Mouse (Mus musculus) CH12.LX (cell line): ENCODE results near the gene Stx5a. TPM values are rescaled to one million over a fixed set of nuclear protein-coding genes. Genes with fewer than 3 reads are reported as not detected.

Experiments used
- DNase-seq: peaks from one replicate; pipeline ENCODE4 v3.0.0-alpha.2; 2013; ENCODE audit errors: extremely low read depth
- H3K27ac ChIP-seq: 2 replicates; pipeline ENCODE4 v1.5.1; 2012; ENCODE audit warnings: low read depth, mild to moderate bottlenecking, control low read depth, moderate library complexity; ENCODE audit not compliant: insufficient read depth
- H3K27me3 ChIP-seq: replicated peaks from 2 replicates; pipeline ENCODE3; 2012; ENCODE audit warnings: inconsistent platforms
- H3K36me3 ChIP-seq, 2 experiments: replicated peaks in 1 of 2; 2 replicates each; pipeline versions ENCODE3 to v1.6.1; 2012; ENCODE audit warnings: inconsistent platforms in 1 of 2, low read length in 1 of 2, mild to moderate bottlenecking in 1 of 2, mixed read lengths in 1 of 2, moderate library complexity in 1 of 2; ENCODE audit not compliant: control insufficient read depth in 1 of 2, insufficient read depth in 1 of 2
- H3K4me1 ChIP-seq, 2 experiments: 2 replicates each; pipeline ENCODE4 v1.6.1; 2012; ENCODE audit warnings: inconsistent platforms in 1 of 2, moderate library complexity in 1 of 2; ENCODE audit not compliant: insufficient read depth in 2 of 2, control insufficient read depth in 1 of 2
- H3K4me2 ChIP-seq: 2 replicates; pipeline ENCODE4 v1.6.1; 2012; ENCODE audit warnings: low read depth, mild to moderate bottlenecking, control low read depth; ENCODE audit not compliant: poor library complexity, insufficient read depth, severe bottlenecking
- H3K4me3 ChIP-seq, 3 experiments: fragments of 150-350 bp in 1 of 3; sonication (generic) in 1 of 3; replicated peaks in 1 of 3; 2 replicates each; pipeline versions ENCODE3 to v1.5.1; 2011 to 2012; ENCODE audit warnings: low read depth in 2 of 3, low read length in 2 of 3, mild to moderate bottlenecking in 2 of 3, moderate library complexity in 2 of 3, control low read depth in 1 of 3, improper control_type of control experiment in 1 of 3, inconsistent platforms in 1 of 3, mixed read lengths in 1 of 3; ENCODE audit not compliant: poor library complexity in 1 of 3
- H3K79me2 ChIP-seq: replicated peaks from 2 replicates; pipeline ENCODE4 v1.6.1; 2012; ENCODE audit warnings: mild to moderate bottlenecking, moderate library complexity; ENCODE audit not compliant: control insufficient read depth, poor library complexity, insufficient read depth, severe bottlenecking; ENCODE audit errors: extremely low read depth
- H3K9ac ChIP-seq: 2 replicates; pipeline ENCODE4 v1.6.1; 2012; ENCODE audit warnings: low read depth, mild to moderate bottlenecking, control low read depth, moderate library complexity; ENCODE audit not compliant: insufficient read depth
- H3K9me3 ChIP-seq: replicated peaks from 2 replicates; pipeline ENCODE3; 2012; ENCODE audit warnings: low read length, inconsistent platforms, mixed read lengths
- BHLHE40 ChIP-seq: IDR thresholded peaks from 2 replicates; pipeline ENCODE4 v1.6.1; 2011; ENCODE audit warnings: mild to moderate bottlenecking, low read depth, low read length, improper control_type of control experiment
- CHD1 ChIP-seq: IDR thresholded peaks from 2 replicates; pipeline ENCODE4 v1.6.1; 2012; ENCODE audit warnings: low read depth, low read length, improper control_type of control experiment, inconsistent platforms
- CHD2 ChIP-seq: IDR thresholded peaks from 2 replicates; pipeline ENCODE4 v1.6.1; 2011; ENCODE audit warnings: low read length, improper control_type of control experiment
- CTCF ChIP-seq, 2 experiments: IDR thresholded peaks in 1 of 2; conservative IDR thresholded peaks in 1 of 2; 2 replicates each; pipeline ENCODE4 v1.5.1; 2011 to 2012; ENCODE audit warnings: low read depth in 2 of 2, low read length in 2 of 2, improper control_type of control experiment in 1 of 2, inconsistent platforms in 1 of 2, mild to moderate bottlenecking in 1 of 2, moderate library complexity in 1 of 2
- E2F4 ChIP-seq: IDR thresholded peaks from 2 replicates; pipeline ENCODE4 v1.6.1; 2011; ENCODE audit warnings: low read depth, low read length, improper control_type of control experiment; ENCODE audit not compliant: insufficient replicate concordance
- ELF1 ChIP-seq: IDR thresholded peaks from 2 replicates; pipeline ENCODE4 v1.6.1; 2014; ENCODE audit warnings: low read depth, mild to moderate bottlenecking, inconsistent platforms, low read length, improper control_type of control experiment
- EP300 ChIP-seq: IDR thresholded peaks from 2 replicates; pipeline ENCODE4 v1.6.1; 2011; ENCODE audit warnings: low read length, improper control_type of control experiment
- GABPA ChIP-seq: IDR thresholded peaks from 2 replicates; pipeline ENCODE4 v1.6.1; 2012; ENCODE audit warnings: low read depth, low read length, improper control_type of control experiment, inconsistent platforms; ENCODE audit not compliant: insufficient replicate concordance
- IRF4 ChIP-seq: IDR thresholded peaks from 2 replicates; pipeline ENCODE4 v1.6.1; 2014; ENCODE audit warnings: low read depth, mild to moderate bottlenecking, inconsistent platforms, low read length, improper control_type of control experiment
- JUN ChIP-seq: IDR thresholded peaks from 2 replicates; pipeline ENCODE4 v1.6.1; 2011; ENCODE audit warnings: low read depth, mild to moderate bottlenecking, low read length, improper control_type of control experiment, moderate library complexity; ENCODE audit not compliant: insufficient read depth
- JUND ChIP-seq: conservative IDR thresholded peaks from 2 replicates; pipeline ENCODE4 v1.6.1; 2011; ENCODE audit warnings: low read depth, low read length, improper control_type of control experiment
- KAT2A ChIP-seq: IDR thresholded peaks from 2 replicates; pipeline ENCODE4 v1.6.1; 2012; ENCODE audit warnings: low read length, improper control_type of control experiment, inconsistent platforms; ENCODE audit not compliant: insufficient replicate concordance
- MAFK ChIP-seq: IDR thresholded peaks from 2 replicates; pipeline ENCODE4 v1.6.1; 2011; ENCODE audit warnings: low read length, improper control_type of control experiment; ENCODE audit not compliant: insufficient replicate concordance
- MAZ ChIP-seq: IDR thresholded peaks from 2 replicates; pipeline ENCODE4 v1.6.1; 2012; ENCODE audit warnings: low read depth, mild to moderate bottlenecking, inconsistent platforms, low read length, improper control_type of control experiment, moderate library complexity
- MXI1 ChIP-seq: IDR thresholded peaks from 2 replicates; pipeline ENCODE4 v1.6.1; 2011; ENCODE audit warnings: mild to moderate bottlenecking, low read depth, low read length, improper control_type of control experiment
- MYC ChIP-seq: IDR thresholded peaks from 2 replicates; pipeline ENCODE4 v1.6.1; 2011; ENCODE audit warnings: low read depth, mild to moderate bottlenecking, improper control_type of control experiment, low read length
- PAX5 ChIP-seq: IDR thresholded peaks from 2 replicates; pipeline ENCODE4 v1.6.1; 2012; ENCODE audit warnings: low read length, inconsistent platforms, mixed read lengths
- POLR2AphosphoS2 ChIP-seq: IDR thresholded peaks from 2 replicates; pipeline ENCODE4 v1.6.1; 2011; ENCODE audit warnings: low read depth, low read length, improper control_type of control experiment
- RCOR1 ChIP-seq: conservative IDR thresholded peaks from 2 replicates; pipeline ENCODE4 v1.6.1; 2012; ENCODE audit warnings: low read depth, mild to moderate bottlenecking, inconsistent platforms, low read length, improper control_type of control experiment
- SIN3A ChIP-seq: IDR thresholded peaks from 2 replicates; pipeline ENCODE4 v1.6.1; 2012; ENCODE audit warnings: low read length, improper control_type of control experiment, inconsistent platforms
- SMC3 ChIP-seq: IDR thresholded peaks from 2 replicates; pipeline ENCODE4 v1.6.1; 2011; ENCODE audit warnings: low read depth, low read length, improper control_type of control experiment
- TBP ChIP-seq: conservative IDR thresholded peaks from 2 replicates; pipeline ENCODE4 v1.6.1; 2011; ENCODE audit warnings: low read depth, low read length, improper control_type of control experiment
- TCF12 ChIP-seq: IDR thresholded peaks from 2 replicates; pipeline ENCODE4 v1.6.1; 2014; ENCODE audit warnings: low read depth, mild to moderate bottlenecking, inconsistent platforms, low read length, improper control_type of control experiment
- UBTF ChIP-seq: IDR thresholded peaks from 2 replicates; pipeline ENCODE4 v1.6.1; 2012; ENCODE audit warnings: low read depth, mild to moderate bottlenecking, inconsistent platforms, low read length, improper control_type of control experiment, moderate library complexity
- ZC3H11A ChIP-seq: IDR thresholded peaks from 2 replicates; pipeline ENCODE4 v1.6.1; 2012; ENCODE audit warnings: low read depth, mild to moderate bottlenecking, inconsistent platforms, low read length, improper control_type of control experiment
- ZKSCAN1 ChIP-seq: IDR thresholded peaks from 2 replicates; pipeline ENCODE4 v1.6.1; 2012; ENCODE audit warnings: low read depth, inconsistent platforms, low read length, improper control_type of control experiment, borderline replicate concordance
- ZMIZ1 ChIP-seq: IDR thresholded peaks from 2 replicates; pipeline ENCODE4 v1.6.1; 2012; ENCODE audit warnings: low read depth, mild to moderate bottlenecking, inconsistent platforms, low read length, improper control_type of control experiment
- ZNF384 ChIP-seq: IDR thresholded peaks from 2 replicates; pipeline ENCODE4 v1.6.1; 2012; ENCODE audit warnings: low read depth, low read length, improper control_type of control experiment, inconsistent platforms
- dilution Hi-C: fragments of 300-500 bp; cut with MboI; formaldehyde crosslinking; loops from 2 replicates; pipeline ENCODE4 v1.14.3; 2020; ENCODE audit warnings: low sequenced_read_pairs; ENCODE audit not compliant: extremely low pct_unique_long_range_greater_than_20kb, extremely low pct_ligation_motif_present
- in situ Hi-C: fragments of 300-500 bp; cut with MboI; formaldehyde crosslinking; loops from 3 replicates; pipeline ENCODE4 v1.14.3; 2019; ENCODE audit warnings: low sequenced_read_pairs, low pct_ligation_motif_present, low pct_unique_long_range_greater_than_20kb, mixed read lengths
- polyA plus RNA-seq: library from polyadenylated mRNA; unstranded; fragments of >175 nt; gene quantifications from 2 replicates; pipeline ENCODE4 v1.2.1, GENCODE M21; 2012; ENCODE audit warnings: low read depth; ENCODE audit not compliant: insufficient read length
- total RNA-seq, 2 experiments: library from RNA; depleted of rRNA; stranded (reverse); fragments of 300-350 nt in 1 of 2; fragments of >200 nt in 1 of 2; gene quantifications; 2 replicates each; pipeline ENCODE4 v1.2.3; 2012 to 2014

Gene Stx5a
- total and polyA plus RNA-seq, 3 experiments = 35.2 to 49.1 (median 48.1) TPM

DNA sequence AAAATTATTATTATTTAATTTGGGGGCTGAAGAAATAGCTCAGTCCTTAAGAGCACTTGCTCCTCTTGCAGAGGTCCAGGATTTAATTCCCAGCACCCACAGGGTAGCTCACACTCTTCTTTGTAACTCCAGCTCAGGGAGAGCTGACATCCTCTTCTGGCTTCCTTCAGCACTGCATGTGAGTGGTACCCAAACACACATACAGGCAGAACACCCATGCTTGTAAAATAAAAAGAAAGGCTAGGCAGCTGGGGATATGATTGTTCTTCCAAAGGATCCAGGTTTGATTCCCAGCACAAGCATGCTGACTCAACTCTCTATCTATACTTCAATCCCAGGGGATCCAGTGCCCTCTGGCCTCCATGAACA lies 57.7 kb downstream of the Stx5a start:
- Histone ChIP-seq H3K27me3 (no peaks in the 10 kb centered on the region), H3K79me2 (peaks cover 32% of the 10 kb centered on the region), H3K9me3 (peaks cover 5% of the 10 kb centered on the region), H3K27ac (peak overlapping the region; percentile 54), H3K36me3 (peaks cover 16 to 30% of the 10 kb centered on the region in 2 experiments), H3K4me1 (peaks cover 7 to 26% of the 10 kb centered on the region in 2 experiments), H3K9ac (no peak overlapping the region), H3K4me3 (peak overlapping the region in 1 of 3 experiments; percentile 37), H3K4me2 (peak overlapping the region; percentile 23; the same call in 1 of the 2 replicates)
- in situ Hi-C loops (no loop called here), dilution Hi-C loops (no loop called here)
- TF ChIP-seq MAZ (no peak), CTCF (conservative IDR thresholded peaks at IDR 0.05 in 1 of 2, IDR thresholded peaks at IDR 0.05 in 1 of 2; ENCODE audit: low read depth in 2 of 2, low read length in 2 of 2) (peak in 1 of 2 experiments; percentile 16; a peak in 1 of 4 replicates), ZC3H11A (no peak), MYC (peak; percentile 4; the same call in 1 of the 2 replicates), CHD1 (no peak), ELF1 (no peak), UBTF (no peak), EP300 (0 out of 2 replicates have a peak, but pooled peaks have one; percentile 0), SMC3 (no peak), ZNF384 (peak; percentile 34; the same call in 1 of the 2 replicates), ZMIZ1 (no peak), JUN (no peak), JUND (0 out of 2 replicates have a peak, but pooled peaks have one; percentile 4)
- DNase-seq = no peak

DNA sequence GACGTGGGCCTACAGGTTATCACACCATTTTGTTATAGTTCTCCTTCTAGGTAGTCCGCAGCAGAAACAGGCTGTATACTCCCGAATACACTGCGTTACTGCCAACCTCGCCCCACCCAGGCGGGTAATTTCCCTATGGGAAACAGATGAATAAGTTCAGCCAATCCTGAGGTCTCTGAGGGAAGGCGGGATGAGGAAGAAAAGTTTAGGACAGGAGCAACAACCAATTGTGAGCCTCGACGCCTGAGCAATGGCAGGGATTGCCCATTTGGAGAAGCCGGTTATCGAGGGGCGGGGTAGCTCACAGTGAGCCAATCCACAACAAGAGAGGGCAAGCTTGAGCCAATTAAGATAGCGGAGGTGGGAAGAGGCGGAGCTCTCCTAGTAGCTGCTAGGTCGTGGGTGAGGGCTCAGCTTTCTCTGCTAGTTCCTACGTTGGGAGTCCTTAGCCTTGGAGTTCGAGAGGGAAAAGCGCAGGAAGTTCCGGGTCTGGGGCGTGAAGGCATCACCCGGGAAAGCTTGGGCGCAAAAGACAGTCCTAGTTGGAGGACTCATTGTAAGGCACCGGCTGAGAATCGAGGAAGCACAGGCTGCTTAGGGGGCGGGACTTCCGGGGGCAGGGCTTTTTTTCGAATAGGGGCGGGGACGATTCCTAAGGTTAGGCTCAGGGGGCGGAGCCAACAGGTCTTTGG lies 61.1 kb downstream of the Stx5a start, which contains the start of gene Zbtb3:
Gene Zbtb3, plus strand, starts transcription at position 426 of the 692 bp plus-strand sequence.
- Histone ChIP-seq H3K27me3 (no peaks in the 10 kb centered on the region), H3K4me1 (peaks cover 8 to 49% of the 10 kb centered on the region in 2 experiments)
- dilution Hi-C loops = no loop called here
- TF ChIP-seq TCF12 (0 out of 2 replicates have a peak, but pooled peaks have one; percentile 25), RCOR1 (0 out of 2 replicates have a peak, but pooled peaks have one; percentile 24), MAFK (0 out of 2 replicates have a peak, but pooled peaks have one; percentile 32), MYC (no peak), SIN3A (peak; percentile 81), TBP (peak; percentile 80; the same call in 1 of the 2 replicates), ZMIZ1 (0 out of 2 replicates have a peak, but pooled peaks have one; percentile 64), MXI1 (peak; percentile 72; the same call in 1 of the 2 replicates), CTCF (conservative IDR thresholded peaks at IDR 0.05 in 1 of 2, IDR thresholded peaks at IDR 0.05 in 1 of 2; ENCODE audit: low read depth in 2 of 2, low read length in 2 of 2) (no peak), ZKSCAN1 (no peak), CHD1 (no peak), ZC3H11A (no peak), GABPA (no peak), ZNF384 (no peak), POLR2AphosphoS2 (peak; percentile 76; the same call in 1 of the 2 replicates), E2F4 (peak; percentile 87; the same call in 1 of the 2 replicates), PAX5 (no peak), UBTF (no peak), BHLHE40 (no peak), JUND (no peak; the same call in 1 of the 2 replicates), EP300 (peak; percentile 1; the same call in 1 of the 2 replicates), CHD2 (peak; percentile 94), KAT2A (peak; percentile 76; the same call in 1 of the 2 replicates), IRF4 (0 out of 2 replicates have a peak, but pooled peaks have one; percentile 31)

More for the DNA sequence above, 61.1 kb downstream of the Stx5a start, which contains the start of gene Zbtb3:
- peaks cover 12 to 27% of the 10 kb centered on the region in 2 experiments for H3K36me3 ChIP-seq
- H3K9me3 ChIP-seq = no peaks in the 10 kb centered on the region
- peaks cover 11% of the 10 kb centered on the region for H3K79me2 ChIP-seq
- H3K9ac ChIP-seq = peak within 1 kb of the TSS; percentile 73
- peak; percentile 99 for DNase-seq
- peak within 1 kb of the TSS; percentile 64 to 89 (median 82) for H3K4me3 ChIP-seq
- peak within 1 kb of the TSS; percentile 88 for H3K4me2 ChIP-seq
- peak within 1 kb of the TSS; percentile 63 for H3K27ac ChIP-seq
- in situ Hi-C loops = no loop called here
